Mouse (Mus musculus) liver, embryonic 14.5 days (tissue): ENCODE results near the gene Trp73.

Source experiments
- CTCF ChIP-seq: IDR thresholded peaks from 2 replicates; pipeline ENCODE4 v1.5.1; 2016; ENCODE audit warnings: antibody characterized with exemption, low read depth, control low read depth
- EP300 ChIP-seq: IDR thresholded peaks from 2 replicates; pipeline ENCODE4 v1.6.1; 2016; ENCODE audit warnings: antibody characterized with exemption, low read depth

- TF ChIP-seq EP300 (no peak), CTCF (no peak)
These were observed 20.0 kb upstream of the Trp73 start for GRCm38 (mm10) chr4:154159961-154160537.
